Mouse (Mus musculus) MEL (cell line): ENCODE results near the gene Nop16.

Source experiments
- CHD2 ChIP-seq: IDR thresholded peaks from 2 replicates; pipeline ENCODE4 v1.6.1; 2011; ENCODE audit warnings: low read length, improper control_type of control experiment
- CTCF ChIP-seq, 3 experiments: IDR thresholded peaks in 2 of 3; conservative IDR thresholded peaks in 1 of 3; 2 replicates each; pipeline ENCODE4 v1.5.1; 2011 to 2012; ENCODE audit warnings: low read length in 3 of 3, low read depth in 2 of 3, mild to moderate bottlenecking in 2 of 3, improper control_type of control experiment in 1 of 3, inconsistent platforms in 1 of 3, mixed read lengths in 1 of 3, moderate library complexity in 1 of 3; ENCODE audit not compliant: control insufficient read depth in 1 of 3, insufficient read depth in 1 of 3, poor library complexity in 1 of 3, severe bottlenecking in 1 of 3
- ETS1 ChIP-seq: IDR thresholded peaks from 2 replicates; pipeline ENCODE4 v1.6.1; 2012; ENCODE audit warnings: low read depth, mild to moderate bottlenecking, inconsistent platforms, low read length, improper control_type of control experiment, moderate library complexity
- SIN3A ChIP-seq: IDR thresholded peaks from 2 replicates; pipeline ENCODE4 v1.6.1; 2012; ENCODE audit warnings: low read length, improper control_type of control experiment, inconsistent platforms

GRCm38 (mm10) chr13:54589996-54590951 is at the start of gene Nop16, which contains the start of gene Higd2a:
- TF ChIP-seq CHD2 (no peak), SIN3A (peak; percentile 95), ETS1 (peak; percentile 30; the same call in 1 of the 2 replicates), CTCF (IDR thresholded peaks at IDR 0.05 in 2 of 3, conservative IDR thresholded peaks at IDR 0.05 in 1 of 3; ENCODE audit: control insufficient read depth in 1 of 3, insufficient read depth in 1 of 3, low read depth in 2 of 3, low read length in 3 of 3, poor library complexity in 1 of 3, severe bottlenecking in 1 of 3) (no peak)
